Mouse (Mus musculus): Measurements from ENCODE around the gene Abcg2. TPM values are rescaled to one million over a fixed set of nuclear protein-coding genes. Genes with fewer than 3 reads are reported as not detected.

Abcg2 gene
- polyA plus RNA-seq, 1 experiment: 23.4 TPM

DNA sequence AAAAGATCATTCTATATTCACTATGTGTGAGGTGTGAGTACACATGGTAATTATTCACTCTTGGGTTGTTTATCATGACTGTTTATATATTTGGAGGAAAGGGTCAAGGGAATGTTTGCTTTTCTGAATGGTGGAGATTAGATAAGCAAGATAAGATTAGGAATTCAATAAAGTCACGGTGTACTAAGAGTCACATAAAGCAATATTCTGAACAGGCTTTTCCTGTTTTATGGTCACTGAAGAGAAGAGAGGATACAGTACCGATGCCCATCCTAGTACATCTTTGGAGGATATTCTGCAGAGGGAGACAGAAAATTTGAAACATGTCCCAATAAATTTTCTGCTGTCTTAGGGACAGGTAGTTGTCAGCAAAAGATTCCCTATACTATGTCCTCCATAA lies 127.6 kb downstream of the Abcg2 start:
- H3ac ChIP-seq (ENCODE audit: control insufficient read depth, insufficient read length, low read depth): no peak overlapping the region
- H3K79me2 ChIP-seq (ENCODE audit: control insufficient read depth, insufficient read depth): no peaks in the 10 kb centered on the region
- no peaks in the 10 kb centered on the region for H3K27me3 ChIP-seq (ENCODE audit: control insufficient read depth, insufficient read depth, insufficient read length)
- no peak for TF ChIP-seq MAX (IDR thresholded peaks at IDR 0.05)
- no peak for TF ChIP-seq MYOD1 (IDR thresholded peaks at IDR 0.05; ENCODE audit: control insufficient read depth, insufficient read length, low read depth)
- TF ChIP-seq CTCF (IDR thresholded peaks at IDR 0.05; ENCODE audit: control insufficient read depth, insufficient read depth, insufficient read length): no peak
- no peak for TF ChIP-seq CEBPB (IDR thresholded peaks at IDR 0.05; ENCODE audit: low read depth)
- no peak for TF ChIP-seq USF1 (IDR thresholded peaks at IDR 0.05; ENCODE audit: low read depth)
- TF ChIP-seq MYOG (IDR thresholded peaks at IDR 0.05; ENCODE audit: control insufficient read depth, extremely low read depth, insufficient read length): no peak
- no peaks in the 10 kb centered on the region for H3K36me3 ChIP-seq (ENCODE audit: control insufficient read depth, insufficient read depth)
- H3K4me3 ChIP-seq (ENCODE audit: insufficient read depth, poor library complexity, severe bottlenecking): no peak overlapping the region
- no peaks in the 10 kb centered on the region for H3K79me3 ChIP-seq (ENCODE audit: low read depth)

DNA sequence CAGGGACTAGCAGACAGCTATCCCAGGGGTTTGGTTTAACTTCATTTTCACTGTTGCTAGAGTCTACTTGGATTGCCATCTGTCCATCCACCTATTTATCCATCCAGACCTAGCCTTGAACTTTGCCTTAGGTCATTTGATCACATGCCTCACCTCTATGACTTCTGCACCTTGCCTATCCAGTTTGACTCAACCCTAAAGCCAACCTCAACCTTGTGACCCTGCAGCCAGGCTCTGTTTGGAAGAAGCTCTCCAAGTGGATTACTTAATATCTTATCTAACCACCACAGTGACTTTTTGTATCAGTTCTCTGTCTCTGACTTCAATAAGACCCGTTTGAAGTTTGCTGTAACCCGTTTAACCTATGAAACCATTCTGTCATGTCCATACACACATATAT lies 149.5 kb downstream of the Abcg2 start:
- Histone ChIP-seq H3K79me2 (ENCODE audit: control insufficient read depth, insufficient read depth) (no peaks in the 10 kb centered on the region), H3K27me3 (ENCODE audit: control insufficient read depth, insufficient read depth, insufficient read length) (no peaks in the 10 kb centered on the region), H3K4me3 (ENCODE audit: insufficient read depth, poor library complexity, severe bottlenecking) (no peak overlapping the region), H3ac (ENCODE audit: control insufficient read depth, insufficient read length, low read depth) (no peak overlapping the region), H3K36me3 (ENCODE audit: control insufficient read depth, insufficient read depth) (no peaks in the 10 kb centered on the region), H3K79me3 (ENCODE audit: low read depth) (no peaks in the 10 kb centered on the region)
- TF ChIP-seq USF1 (IDR thresholded peaks at IDR 0.05; ENCODE audit: low read depth) (no peak), MAX (IDR thresholded peaks at IDR 0.05) (no peak), CTCF (IDR thresholded peaks at IDR 0.05; ENCODE audit: control insufficient read depth, insufficient read depth, insufficient read length) (no peak), MYOD1 (IDR thresholded peaks at IDR 0.05; ENCODE audit: control insufficient read depth, insufficient read length, low read depth) (no peak), CEBPB (IDR thresholded peaks at IDR 0.05; ENCODE audit: low read depth) (no peak), FOSL1 (IDR thresholded peaks at IDR 0.05; ENCODE audit: insufficient read depth, low read length, poor library complexity, severe bottlenecking) (no peak), MYOG (IDR thresholded peaks at IDR 0.05; ENCODE audit: control insufficient read depth, extremely low read depth, insufficient read length) (no peak)

DNA sequence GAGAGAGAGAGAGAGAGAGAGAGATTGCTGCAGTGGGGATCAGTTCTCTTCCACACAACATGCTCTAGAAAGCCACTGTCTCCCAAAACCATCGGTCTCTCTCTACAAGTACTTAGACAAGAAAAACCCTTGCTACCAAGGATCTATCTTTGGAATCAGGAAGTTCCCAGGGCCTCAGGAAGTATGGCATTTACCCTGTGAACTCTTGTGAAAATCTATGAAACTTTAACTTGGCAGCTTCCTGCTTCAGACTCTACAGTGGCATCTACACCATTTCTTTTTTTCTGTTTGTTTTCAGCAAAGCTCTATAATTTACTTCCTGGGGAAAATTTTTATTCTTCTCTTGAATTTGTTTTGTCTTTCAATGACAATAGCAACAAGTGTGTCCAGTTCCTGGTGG lies 150.8 kb downstream of the Abcg2 start:
- Histone ChIP-seq H3K27me3 (ENCODE audit: control insufficient read depth, insufficient read depth, insufficient read length) (no peaks in the 10 kb centered on the region), H3ac (ENCODE audit: control insufficient read depth, insufficient read length, low read depth) (no peak overlapping the region), H3K79me3 (ENCODE audit: low read depth) (no peaks in the 10 kb centered on the region), H3K36me3 (ENCODE audit: control insufficient read depth, insufficient read depth) (no peaks in the 10 kb centered on the region), H3K4me3 (ENCODE audit: insufficient read depth, poor library complexity, severe bottlenecking) (no peak overlapping the region), H3K79me2 (ENCODE audit: control insufficient read depth, insufficient read depth) (no peaks in the 10 kb centered on the region)
- TF ChIP-seq CTCF (IDR thresholded peaks at IDR 0.05; ENCODE audit: control insufficient read depth, insufficient read depth, insufficient read length): no peak
- no peak for TF ChIP-seq USF1 (IDR thresholded peaks at IDR 0.05; ENCODE audit: low read depth)
- no peak for TF ChIP-seq FOSL1 (IDR thresholded peaks at IDR 0.05; ENCODE audit: insufficient read depth, low read length, poor library complexity, severe bottlenecking)
- no peak for TF ChIP-seq CEBPB (IDR thresholded peaks at IDR 0.05; ENCODE audit: low read depth)
- no peak for TF ChIP-seq MYOD1 (IDR thresholded peaks at IDR 0.05; ENCODE audit: control insufficient read depth, insufficient read length, low read depth)
- no peak for TF ChIP-seq MYOG (IDR thresholded peaks at IDR 0.05; ENCODE audit: control insufficient read depth, extremely low read depth, insufficient read length)
- TF ChIP-seq MAX (IDR thresholded peaks at IDR 0.05): no peak

Other genes with a start within 250 kb of the Abcg2 start
- gene Vmn1r30, start 141.1 kb upstream of the Abcg2 start, polyA plus RNA-seq (2012; fragmentation: generic; extraction: Trizol): not detected
- gene Vmn1r31, start 109.2 kb upstream of the Abcg2 start, polyA plus RNA-seq (2012; fragmentation: generic; extraction: Trizol): not detected
- gene Herc3, start 246.9 kb downstream of the Abcg2 start, polyA plus RNA-seq (2012; fragmentation: generic; extraction: Trizol): 5.2 TPM